Mouse (Mus musculus) intestine, embryonic 14.5 days (tissue): ENCODE measurements around the gene Ip6k2. TPM values are rescaled to one million over a fixed set of nuclear protein-coding genes. Genes with fewer than 3 reads are reported as not detected.

Experiments used
- ATAC-seq: fragments of 200-750 bp; cut with Nextera tagmentation; replicated peaks from 2 replicates; pipeline ENCODE4 v1.8.0; 2017; ENCODE audit warnings: low read depth, moderate number of reproducible peaks, moderate TSS enrichment, moderate library complexity; ENCODE audit not compliant: low FRiP score, low TSS enrichment
- DNase-seq: peaks from one replicate; pipeline ENCODE4 v3.0.0-alpha.2; 2018; ENCODE audit warnings: low spot score
- H3K27ac ChIP-seq: fragments of 300-500 bp; sonication (generic); 2 replicates; pipeline ENCODE4 v1.5.1; 2014; ENCODE audit warnings: low read depth, mild to moderate bottlenecking, control low read depth
- H3K27me3 ChIP-seq: fragments of 300-500 bp; sonication (generic); replicated peaks from 2 replicates; pipeline ENCODE4 v1.6.1; 2014; ENCODE audit warnings: low read length, control low read depth; ENCODE audit not compliant: control insufficient read depth, insufficient read depth
- H3K36me3 ChIP-seq: fragments of 300-500 bp; sonication (generic); 2 replicates; pipeline ENCODE4 v1.6.1; 2014; ENCODE audit warnings: low read length, control low read depth; ENCODE audit not compliant: control insufficient read depth, insufficient read depth
- H3K4me1 ChIP-seq: fragments of 300-500 bp; sonication (generic); replicated peaks from 2 replicates; pipeline ENCODE4 v1.6.1; 2014; ENCODE audit warnings: low read length, control low read depth, mixed read lengths; ENCODE audit not compliant: control insufficient read depth, insufficient read depth
- H3K4me2 ChIP-seq: fragments of 300-500 bp; sonication (generic); 2 replicates; pipeline ENCODE4 v1.6.1; 2014; ENCODE audit warnings: low read length
- H3K4me3 ChIP-seq: fragments of 300-500 bp; sonication (generic); 2 replicates; pipeline ENCODE4 v1.5.1; 2014; ENCODE audit warnings: low read depth, low read length, control low read depth, mixed read lengths
- H3K9ac ChIP-seq: fragments of 300-500 bp; sonication (generic); 2 replicates; pipeline ENCODE4 v1.6.1; 2014; ENCODE audit warnings: mild to moderate bottlenecking, low read length
- H3K9me3 ChIP-seq: fragments of 300-500 bp; sonication (generic); 2 replicates; pipeline ENCODE4 v1.6.1; 2016; ENCODE audit warnings: low read length, control low read depth; ENCODE audit not compliant: control insufficient read depth
- WGBS: fragments of 180-500 bp; shearing (Covaris S2); extraction: QIAGEN DNeasy Blood & Tissue Kit; methylation state at CpG from one replicate; pipeline ENCODE4 v1.1.7; 2014; 5-methylcytosine and 5-hydroxymethylcytosine counted together
- microRNA-seq: library from miRNA; unstranded; fragments of <30 nt; microRNA quantifications from one replicate; pipeline ENCODE4, GENCODE M21; 2016
- polyA plus RNA-seq: library from polyadenylated mRNA; unstranded; fragments of >200 nt; fragmentation: Nextera tagmentation; extraction: Ambion mirVana; gene quantifications from 2 replicates; pipeline ENCODE4 v1.2.1, GENCODE M21; 2014

The Ip6k2 gene
- polyA plus RNA-seq, 1 experiment from 2014 or later: 107 TPM

DNA sequence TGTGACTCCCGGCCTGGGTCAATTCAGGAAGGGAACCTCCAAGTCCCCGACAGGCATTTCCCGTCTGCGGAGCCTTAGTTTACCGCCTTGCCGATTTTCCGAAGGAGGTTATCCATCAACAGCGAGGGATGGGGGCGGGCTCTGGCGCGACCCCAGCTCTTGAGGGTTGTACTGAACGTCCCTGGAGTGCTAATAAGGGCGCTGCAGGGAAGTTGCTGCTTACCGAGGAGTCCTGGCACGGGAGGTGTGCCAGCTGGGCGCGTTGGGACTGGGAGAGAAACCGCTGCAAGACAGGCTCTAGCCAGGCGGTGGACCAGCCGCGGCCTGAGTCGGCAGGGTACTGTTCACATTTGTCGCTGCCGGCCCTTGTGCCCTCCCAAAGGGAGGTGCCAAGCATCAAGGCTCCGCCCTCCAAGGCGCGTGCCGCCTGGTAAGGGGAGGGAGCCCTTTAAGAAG, 70.7 kb downstream of the Ip6k2 start:
- ATAC-seq (peak; percentile 80), DNase-seq (peak; percentile 90)
- H3K27ac ChIP-seq: peak overlapping the region; percentile 55
- H3K4me1 ChIP-seq: peaks cover 7% of the 10 kb centered on the region
- H3K9me3 ChIP-seq: no peaks in the 10 kb centered on the region
- H3K27me3 ChIP-seq: no peaks in the 10 kb centered on the region
- H3K36me3 ChIP-seq: peaks cover 17% of the 10 kb centered on the region
- H3K9ac ChIP-seq: peak overlapping the region; percentile 56
- H3K4me2 ChIP-seq: peak overlapping the region; percentile 53
- under 1% methylated on average over 28 of the region's 28 CpGs for WGBS
- H3K4me3 ChIP-seq: peak overlapping the region; percentile 62

DNA sequence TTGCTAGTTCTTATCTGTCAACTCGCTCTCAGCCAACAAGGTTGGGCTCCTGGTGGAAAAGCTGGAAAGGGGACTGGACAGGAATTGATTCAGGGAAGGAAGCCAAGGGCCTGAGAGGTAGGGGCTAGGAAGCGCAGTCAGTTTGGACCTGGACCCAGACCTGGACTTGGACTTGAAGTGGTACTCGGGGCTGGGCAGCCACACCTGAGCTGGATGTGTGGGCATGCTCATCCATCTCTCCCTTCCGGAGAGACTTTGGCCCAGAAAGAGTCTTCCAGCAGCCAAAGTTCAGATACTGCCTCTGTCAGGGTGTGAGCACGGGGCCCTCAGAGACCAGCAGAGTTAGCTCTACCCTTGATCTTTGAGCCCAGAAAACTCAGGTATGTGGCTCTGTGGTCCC, 71.7 kb downstream of the Ip6k2 start:
- H3K4me1 ChIP-seq: peaks cover 7% of the 10 kb centered on the region
- no peaks in the 10 kb centered on the region for H3K9me3 ChIP-seq
- WGBS: 59% methylated on average over 5 of the region's 5 CpGs
- no peak overlapping the region for H3K27ac ChIP-seq
- H3K4me3 ChIP-seq: no peak overlapping the region
- no peak for ATAC-seq
- H3K9ac ChIP-seq: 0 out of 2 replicates have a peak overlapping the region, but pooled peaks have one; percentile 12
- no peaks in the 10 kb centered on the region for H3K27me3 ChIP-seq
- no peak for DNase-seq
- peak overlapping the region; percentile 53; the same call in 1 of the 2 replicates for H3K4me2 ChIP-seq
- peaks cover 20% of the 10 kb centered on the region for H3K36me3 ChIP-seq

Small RNA genes within 50 kb of the gene (microRNA-seq; reads per million reads assigned to microRNA genes)
- gene Gm23156: not detected

Other genes starting within 250 kb of the Ip6k2 start
- 226 and 246 TPM in 2 replicates for gene Impdh2, start 223.5 kb upstream of the Ip6k2 start, polyA plus RNA-seq
- gene Ndufaf3, start 216.4 kb upstream of the Ip6k2 start, polyA plus RNA-seq: 37.0 and 39.8 TPM in 2 replicates
- 127 and 146 TPM in 2 replicates for gene Dalrd3, start 213.9 kb upstream of the Ip6k2 start, polyA plus RNA-seq
- gene Wdr6, start 205.1 kb upstream of the Ip6k2 start, polyA plus RNA-seq: 82.0 and 95.0 TPM in 2 replicates
- 5.9 and 7.0 TPM in 2 replicates for gene P4htm, start 186.1 kb upstream of the Ip6k2 start, polyA plus RNA-seq
- gene Arih2, start 134.4 kb upstream of the Ip6k2 start, polyA plus RNA-seq: 43.1 and 46.7 TPM in 2 replicates
- gene Slc25a20, start 121.7 kb upstream of the Ip6k2 start, polyA plus RNA-seq: 29.1 and 34.5 TPM in 2 replicates
- 52.3 and 54.4 TPM in 2 replicates for gene Prkar2a, start 94.5 kb upstream of the Ip6k2 start, polyA plus RNA-seq
- 14.3 and 15.3 TPM in 2 replicates for gene Nckipsd, start 24.6 kb downstream of the Ip6k2 start, polyA plus RNA-seq
- 1.3 and 2.1 TPM in 2 replicates for gene Celsr3, start 42.5 kb downstream of the Ip6k2 start, polyA plus RNA-seq
- 13.5 and 14.8 TPM in 2 replicates for gene Slc26a6, start 69.5 kb downstream of the Ip6k2 start, polyA plus RNA-seq
- gene Tmem89, start 130.8 kb downstream of the Ip6k2 start, polyA plus RNA-seq: not detected in 2 replicates
- 522 and 561 TPM in 2 replicates for gene Uqcrc1, start 152.8 kb downstream of the Ip6k2 start, polyA plus RNA-seq
- gene Col7a1, start 169.8 kb downstream of the Ip6k2 start, polyA plus RNA-seq: 1.7 and 1.8 TPM in 2 replicates
- gene Ucn2, start 202.2 kb downstream of the Ip6k2 start, polyA plus RNA-seq: 0.37 TPM in 1 of 2 replicates, not detected in the other
- 10.2 and 11.3 TPM in 2 replicates for gene Pfkfb4, start 208.0 kb downstream of the Ip6k2 start, polyA plus RNA-seq